Mouse (Mus musculus) kidney, embryonic 15.5 days (tissue): Measurements from ENCODE around the gene Cib3. TPM values are rescaled to one million over a fixed set of nuclear protein-coding genes. Genes with fewer than 3 reads are reported as not detected.

ENCODE experiments used
- ATAC-seq: fragments of 200-750 bp; cut with Nextera tagmentation; replicated peaks from 2 replicates; pipeline ENCODE4 v1.8.0; 2017; ENCODE audit warnings: moderate TSS enrichment; ENCODE audit not compliant: low FRiP score
- H3K27ac ChIP-seq: fragments of 300-500 bp; sonication (generic); 2 replicates; pipeline ENCODE4 v1.5.1; 2015; ENCODE audit warnings: mild to moderate bottlenecking, inconsistent platforms
- H3K27me3 ChIP-seq: fragments of 300-500 bp; sonication (generic); 2 replicates; pipeline ENCODE4 v1.6.1; 2015; ENCODE audit warnings: inconsistent platforms
- H3K36me3 ChIP-seq: fragments of 300-500 bp; sonication (generic); 2 replicates; pipeline ENCODE4 v1.6.1; 2015; ENCODE audit warnings: inconsistent platforms
- H3K4me1 ChIP-seq: fragments of 300-500 bp; sonication (generic); 2 replicates; pipeline ENCODE4 v1.6.1; 2015; ENCODE audit warnings: inconsistent platforms
- H3K4me2 ChIP-seq: fragments of 300-500 bp; sonication (generic); 2 replicates; pipeline ENCODE4 v1.6.1; 2015; ENCODE audit warnings: moderate library complexity, mild to moderate bottlenecking, inconsistent platforms
- H3K4me3 ChIP-seq: fragments of 300-500 bp; sonication (generic); replicated peaks from 2 replicates; pipeline ENCODE4 v1.5.1; 2015; ENCODE audit warnings: mild to moderate bottlenecking, inconsistent platforms
- H3K9ac ChIP-seq: fragments of 300-500 bp; sonication (generic); 2 replicates; pipeline ENCODE4 v1.6.1; 2015; ENCODE audit warnings: mild to moderate bottlenecking, inconsistent platforms
- H3K9me3 ChIP-seq: fragments of 300-500 bp; sonication (generic); replicated peaks from 2 replicates; pipeline ENCODE4 v1.6.1; 2016; ENCODE audit warnings: inconsistent platforms
- WGBS: fragments of 180-500 bp; shearing (Covaris S2); methylation state at CpG from one replicate; pipeline ENCODE4 v1.1.7; 2015; ENCODE audit warnings: mixed read lengths; 5-methylcytosine and 5-hydroxymethylcytosine counted together
- polyA plus RNA-seq: library from polyadenylated mRNA; unstranded; fragments of >200 nt; fragmentation: Nextera tagmentation; extraction: Ambion mirVana; gene quantifications from 2 replicates; pipeline ENCODE4 v1.2.1, GENCODE M21; 2015

Gene Cib3
- not detected in 2 replicates for polyA plus RNA-seq

DNA sequence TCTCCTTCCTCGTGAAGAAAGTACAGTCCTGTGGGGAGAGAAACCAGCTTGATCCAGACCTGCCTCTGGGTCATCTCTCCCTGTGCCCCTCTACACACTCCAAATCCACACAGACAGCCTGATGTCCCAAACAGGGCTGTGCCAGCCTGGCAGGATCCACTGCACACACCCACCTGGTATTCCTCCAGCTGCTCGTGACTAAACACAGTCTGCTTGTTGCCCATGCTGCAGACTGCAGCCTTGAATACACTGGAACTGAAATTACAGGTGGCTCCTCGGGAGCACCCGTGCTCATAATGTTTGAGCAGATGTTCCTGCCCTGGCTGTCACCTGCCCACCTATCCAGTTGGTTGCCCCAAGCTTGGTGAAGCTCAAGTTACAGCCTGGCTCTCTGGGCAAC, at the start of gene Cib3:
Cib3 (minus strand) TSS at position 87 of the 400 bp plus-strand sequence.
- no peaks in the 10 kb centered on the region for H3K9me3 ChIP-seq
- no peaks in the 10 kb centered on the region for H3K36me3 ChIP-seq
- H3K9ac ChIP-seq = no peak within 1 kb of the TSS
- no peak within 1 kb of the TSS for H3K4me3 ChIP-seq
- no peak within 1 kb of the TSS for H3K4me2 ChIP-seq
- 53% methylated on average over 4 of the region's 4 CpGs for WGBS
- no peak for ATAC-seq
- H3K27me3 ChIP-seq = peaks cover 15% of the 10 kb centered on the region; the same call in 1 of the 2 replicates
- H3K4me1 ChIP-seq = no peaks in the 10 kb centered on the region
- H3K27ac ChIP-seq = no peak within 1 kb of the TSS

DNA sequence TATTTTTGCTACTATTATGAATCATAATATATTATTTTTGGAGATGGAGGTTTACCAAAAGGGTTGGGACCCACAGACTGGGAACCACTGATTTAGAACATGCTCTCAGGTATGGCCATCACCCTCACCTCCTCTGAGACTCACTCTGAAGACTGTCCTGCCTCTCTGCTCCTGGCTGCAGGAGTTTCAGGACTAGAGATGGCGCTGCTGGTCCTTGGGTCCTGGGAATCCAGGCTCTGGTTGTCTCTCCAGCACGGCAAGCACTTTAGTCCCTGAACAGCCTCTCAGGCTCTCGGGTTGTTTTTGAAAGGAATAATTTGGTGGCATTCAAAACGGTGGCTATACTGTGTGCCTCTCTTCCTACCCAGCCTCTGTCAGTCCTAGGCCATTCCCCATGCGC, 49.2 kb upstream of the Cib3 start:
- Histone ChIP-seq H3K4me3 (no peak overlapping the region), H3K4me2 (no peak overlapping the region), H3K27ac (no peak overlapping the region), H3K36me3 (peaks cover 3% of the 10 kb centered on the region; the same call in 1 of the 2 replicates), H3K9ac (no peak overlapping the region), H3K27me3 (no peaks in the 10 kb centered on the region), H3K4me1 (0 out of 2 replicates have a peak, but pooled peaks cover 3% of the 10 kb centered on the region), H3K9me3 (no peaks in the 10 kb centered on the region)
- ATAC-seq = no peak
- 48% methylated on average over 5 of the region's 5 CpGs for WGBS

DNA sequence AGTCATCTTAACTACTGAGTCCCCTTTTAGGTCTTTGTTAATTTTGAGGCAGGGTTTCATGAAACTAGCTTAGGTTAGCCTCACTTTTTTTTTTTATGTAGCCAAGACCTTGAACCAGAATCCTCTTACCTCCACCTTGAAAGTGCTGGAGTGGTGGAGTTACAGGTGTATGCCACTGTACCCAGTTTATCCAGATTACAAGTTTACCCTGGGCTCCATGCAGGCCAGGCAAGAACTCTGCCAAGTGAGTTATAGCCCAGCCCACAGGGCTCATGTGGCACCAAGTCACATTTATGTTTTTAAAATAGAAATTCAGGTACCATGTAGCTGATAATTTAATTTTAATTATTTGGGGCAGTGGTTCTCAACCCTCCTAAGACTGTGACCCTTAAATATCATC, 48.8 kb upstream of the Cib3 start:
- no peak overlapping the region for H3K4me2 ChIP-seq

DNA sequence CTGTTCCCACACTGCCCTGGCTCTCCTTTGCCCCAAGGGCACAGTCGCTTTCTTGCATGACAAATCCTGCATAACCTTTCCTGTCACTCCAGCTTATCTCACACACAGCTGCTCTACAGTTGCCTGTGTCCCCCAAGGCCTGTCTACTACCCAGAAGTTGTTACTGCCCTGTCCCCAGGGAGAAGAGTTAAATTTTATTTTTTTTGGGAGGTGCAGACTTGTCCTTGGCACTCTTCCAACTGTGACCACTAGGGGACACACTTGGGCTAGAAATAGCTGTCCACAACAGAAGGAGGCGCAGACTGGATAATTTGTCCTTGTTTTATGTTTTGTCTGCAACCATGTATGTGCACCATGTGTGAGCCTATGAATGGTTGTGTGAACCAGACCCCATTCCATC, 48.4 kb upstream of the Cib3 start:
- Histone ChIP-seq H3K27me3 (no peaks in the 10 kb centered on the region), H3K9ac (no peak overlapping the region), H3K4me1 (0 out of 2 replicates have a peak, but pooled peaks cover 3% of the 10 kb centered on the region), H3K36me3 (peaks cover 6% of the 10 kb centered on the region; the same call in 1 of the 2 replicates), H3K27ac (no peak overlapping the region), H3K4me3 (no peak overlapping the region), H3K9me3 (no peaks in the 10 kb centered on the region), H3K4me2 (no peak overlapping the region)
- peak; percentile 56 for ATAC-seq
- 29% methylated on average over 2 of the region's 2 CpGs for WGBS

More for the DNA sequence above, 48.8 kb upstream of the Cib3 start:
- ATAC-seq = no peak
- Histone ChIP-seq H3K27me3 (no peaks in the 10 kb centered on the region), H3K4me1 (0 out of 2 replicates have a peak, but pooled peaks cover 3% of the 10 kb centered on the region), H3K4me3 (no peak overlapping the region), H3K9ac (no peak overlapping the region), H3K9me3 (no peaks in the 10 kb centered on the region), H3K36me3 (peaks cover 6% of the 10 kb centered on the region; the same call in 1 of the 2 replicates), H3K27ac (no peak overlapping the region)

DNA sequence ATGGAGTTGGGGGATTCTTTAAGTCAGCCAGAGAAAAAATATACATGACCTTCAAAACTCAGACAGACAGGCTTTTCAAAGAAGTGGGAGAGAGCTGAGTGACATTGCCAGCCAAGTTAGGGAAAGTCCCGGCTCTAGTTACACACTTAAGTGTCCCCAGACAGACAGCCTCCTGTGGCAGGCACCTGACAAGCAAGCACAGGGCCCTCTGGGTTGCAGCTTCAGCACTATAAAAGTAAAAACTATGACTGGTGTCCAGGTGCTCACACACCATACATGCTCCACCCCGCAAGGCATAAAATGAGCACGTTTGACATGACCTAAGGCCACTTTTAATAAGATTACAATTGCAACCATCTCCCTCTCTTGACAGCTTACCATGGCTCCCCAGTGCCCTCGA, 47.9 kb upstream of the Cib3 start:
- Histone ChIP-seq H3K4me3 (no peak overlapping the region), H3K9ac (no peak overlapping the region), H3K4me2 (no peak overlapping the region), H3K27ac (no peak overlapping the region), H3K4me1 (0 out of 2 replicates have a peak, but pooled peaks cover 3% of the 10 kb centered on the region), H3K36me3 (peaks cover 11% of the 10 kb centered on the region; the same call in 1 of the 2 replicates), H3K9me3 (no peaks in the 10 kb centered on the region), H3K27me3 (no peaks in the 10 kb centered on the region)
- no peak for ATAC-seq
- 53% methylated on average over 4 of the region's 4 CpGs for WGBS

DNA sequence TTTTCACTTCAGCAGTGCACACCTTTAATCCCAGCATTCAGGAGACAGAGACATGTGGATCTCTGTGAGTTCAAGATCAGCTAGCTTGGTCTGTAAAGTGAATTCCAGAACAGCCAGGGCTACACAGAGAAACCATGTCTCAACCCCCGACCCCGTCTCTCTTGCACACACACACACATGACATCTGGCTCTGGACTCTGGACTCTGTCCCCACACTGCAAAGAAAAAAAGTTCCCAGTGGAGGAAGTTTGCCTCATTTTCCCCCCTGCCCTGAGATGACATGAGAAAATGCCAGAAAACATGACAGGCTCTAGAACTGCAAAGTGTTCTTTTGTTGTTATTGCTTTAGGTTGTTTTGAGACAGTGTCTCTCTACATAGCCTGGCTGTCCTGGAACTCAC, 47.2 kb upstream of the Cib3 start:
- Histone ChIP-seq H3K9ac (no peak overlapping the region), H3K27ac (no peak overlapping the region), H3K4me3 (no peak overlapping the region), H3K4me2 (no peak overlapping the region), H3K9me3 (no peaks in the 10 kb centered on the region), H3K36me3 (peaks cover 18% of the 10 kb centered on the region; the same call in 1 of the 2 replicates), H3K27me3 (no peaks in the 10 kb centered on the region), H3K4me1 (0 out of 2 replicates have a peak, but pooled peaks cover 3% of the 10 kb centered on the region)
- 60% methylated on average over 2 of the region's 2 CpGs for WGBS
- ATAC-seq = no peak

DNA sequence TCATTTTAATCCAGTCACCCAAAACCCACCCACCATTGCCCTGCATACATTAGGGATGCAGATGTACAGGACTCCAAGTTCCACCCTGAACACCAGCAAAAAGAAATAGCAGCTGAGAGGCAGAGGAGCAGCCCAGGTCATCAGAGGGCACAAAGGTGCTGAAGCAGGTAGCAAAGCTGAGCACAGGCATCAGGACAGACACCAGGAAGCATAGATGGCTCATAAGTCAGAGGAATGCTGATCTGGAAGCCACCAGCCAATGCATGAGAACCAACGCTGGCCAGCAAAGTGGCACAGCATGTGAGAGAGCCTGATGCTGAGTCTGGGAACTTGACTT, 45.2 kb upstream of the Cib3 start:
- H3K4me2 ChIP-seq = no peak overlapping the region
- H3K9ac ChIP-seq = no peak overlapping the region
- 96% methylated on average over 1 of the region's 1 CpGs for WGBS
- ATAC-seq = no peak
- H3K36me3 ChIP-seq = peaks cover 34% of the 10 kb centered on the region
- 0 out of 2 replicates have a peak, but pooled peaks cover 3% of the 10 kb centered on the region for H3K4me1 ChIP-seq
- H3K4me3 ChIP-seq = no peak overlapping the region
- H3K27me3 ChIP-seq = no peaks in the 10 kb centered on the region
- H3K27ac ChIP-seq = no peak overlapping the region
- H3K9me3 ChIP-seq = no peaks in the 10 kb centered on the region

DNA sequence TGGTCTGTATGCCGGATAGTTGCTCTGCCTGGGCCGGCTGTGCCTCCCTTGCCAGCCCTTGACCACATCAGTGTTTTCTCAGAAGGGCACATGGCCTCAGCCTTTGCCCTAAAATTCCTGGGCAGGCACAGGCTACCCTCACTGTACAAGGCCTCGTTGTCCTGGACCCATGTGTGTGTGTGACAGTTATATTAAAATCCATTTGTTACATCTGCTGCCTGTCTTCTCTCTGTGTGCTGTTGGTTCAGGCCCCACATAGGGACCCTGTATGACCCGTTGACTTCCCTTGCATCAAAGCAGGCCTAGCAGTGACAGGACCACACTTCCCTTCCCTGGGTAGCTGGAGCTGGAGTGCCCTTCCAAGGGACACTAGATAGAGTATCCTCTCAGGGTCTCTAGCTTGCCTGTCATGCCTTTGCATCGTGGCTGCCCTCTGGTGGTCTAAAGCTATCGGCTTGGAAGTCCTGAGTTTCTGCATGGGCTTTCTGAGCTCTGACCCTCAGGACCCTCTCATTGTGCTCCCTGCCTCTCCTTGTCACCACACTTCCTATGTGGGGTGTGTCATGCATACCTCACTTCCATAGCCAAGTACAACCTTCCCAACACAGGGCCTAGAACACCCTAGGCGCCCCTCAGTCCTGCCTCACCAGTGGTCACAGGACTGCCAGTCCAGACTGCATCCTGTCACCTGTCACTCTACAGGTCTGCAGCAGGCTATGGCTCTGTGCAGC, 44.7 kb upstream of the Cib3 start:
- H3K4me2 ChIP-seq = no peak overlapping the region
- H3K4me1 ChIP-seq = 0 out of 2 replicates have a peak, but pooled peaks cover 3% of the 10 kb centered on the region
- 58% methylated on average over 7 of the region's 7 CpGs for whole genome bisulfite sequencing
- no peaks in the 10 kb centered on the region for H3K27me3 ChIP-seq
- peak; percentile 37; the same call in 1 of the 2 replicates for ATAC-seq
- no peak overlapping the region for H3K9ac ChIP-seq
- H3K27ac ChIP-seq = no peak overlapping the region
- peaks cover 39% of the 10 kb centered on the region for H3K36me3 ChIP-seq
- no peak overlapping the region for H3K4me3 ChIP-seq
- no peaks in the 10 kb centered on the region for H3K9me3 ChIP-seq

DNA sequence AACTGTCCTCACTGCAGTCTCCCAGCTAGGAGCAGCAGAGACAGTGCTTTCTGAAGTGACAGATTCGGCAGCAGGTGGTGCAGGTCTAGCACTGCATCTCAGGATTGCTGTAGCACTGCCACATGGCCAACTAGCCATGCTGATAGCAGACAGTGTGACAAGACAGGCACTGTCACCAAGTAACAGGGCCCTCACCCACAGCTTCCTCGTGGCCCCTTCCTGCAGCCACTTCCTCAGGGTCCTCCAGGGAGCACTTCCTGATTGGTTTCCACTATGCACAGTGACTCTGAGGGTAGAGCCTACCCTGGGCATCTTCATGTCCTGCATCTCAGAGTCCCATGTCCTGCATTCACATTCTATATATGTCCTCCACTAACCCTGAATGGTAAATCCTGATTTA, 32.0 kb upstream of the Cib3 start:
- no peak overlapping the region for H3K4me2 ChIP-seq
- no peaks in the 10 kb centered on the region for H3K9me3 ChIP-seq
- peaks cover 15% of the 10 kb centered on the region for H3K4me1 ChIP-seq
- no peaks in the 10 kb centered on the region for H3K27me3 ChIP-seq
- 66% methylated on average over 2 of the region's 2 CpGs for whole genome bisulfite sequencing
- no peak overlapping the region for H3K9ac ChIP-seq
- no peak overlapping the region for H3K27ac ChIP-seq
- no peak overlapping the region for H3K4me3 ChIP-seq
- ATAC-seq = no peak
- peaks cover 36% of the 10 kb centered on the region for H3K36me3 ChIP-seq

DNA sequence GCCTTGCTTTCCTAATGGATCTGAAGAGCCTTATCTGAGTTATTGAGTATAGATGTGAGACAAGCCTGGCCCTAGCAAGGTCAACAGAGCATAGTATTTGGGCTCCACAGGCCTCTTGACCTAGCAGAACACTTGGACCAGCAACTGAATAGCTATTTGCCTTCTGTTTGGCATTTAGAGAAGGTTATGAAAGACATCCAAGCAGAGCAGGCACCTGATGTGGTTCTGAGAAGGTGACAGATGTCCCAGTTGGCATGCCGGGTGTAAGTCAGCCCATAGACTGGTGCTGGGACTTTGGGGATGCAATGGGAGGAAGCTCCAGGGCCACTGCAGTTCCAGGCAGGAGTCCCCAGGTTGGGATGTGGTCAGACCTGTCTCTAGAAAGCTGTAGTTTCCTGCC, 29.6 kb upstream of the Cib3 start:
- Histone ChIP-seq H3K9me3 (no peaks in the 10 kb centered on the region), H3K27ac (no peak overlapping the region), H3K4me1 (peaks cover 20% of the 10 kb centered on the region), H3K27me3 (no peaks in the 10 kb centered on the region), H3K4me2 (no peak overlapping the region), H3K9ac (no peak overlapping the region), H3K4me3 (no peak overlapping the region), H3K36me3 (peaks cover 24% of the 10 kb centered on the region)
- 96% methylated on average over 1 of the region's 1 CpGs for WGBS
- no peak for ATAC-seq

DNA sequence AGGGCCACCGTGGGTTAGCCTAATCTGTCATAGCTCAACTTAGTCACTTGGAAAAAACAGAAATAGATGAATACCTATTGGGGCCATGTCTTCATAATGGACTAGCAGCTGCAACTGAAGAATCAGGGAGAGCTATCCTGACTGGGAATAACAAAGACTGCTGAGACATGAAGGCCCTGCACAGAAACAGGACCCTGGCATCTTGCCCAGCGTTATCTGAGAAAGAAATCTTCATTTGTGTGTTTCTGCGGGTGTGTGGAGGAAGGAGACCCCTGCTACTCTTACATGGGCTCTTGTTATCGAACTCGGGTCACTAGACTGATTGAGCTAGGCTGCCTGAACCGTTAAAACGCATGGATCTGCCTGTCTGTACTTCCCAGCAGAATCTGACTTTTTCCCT, 28.3 kb upstream of the Cib3 start:
- Histone ChIP-seq H3K27me3 (no peaks in the 10 kb centered on the region), H3K27ac (peak overlapping the region; percentile 97; the same call in 1 of the 2 replicates), H3K4me1 (peaks cover 20% of the 10 kb centered on the region), H3K36me3 (peaks cover 12% of the 10 kb centered on the region), H3K9ac (peak overlapping the region; percentile 58), H3K4me3 (peak overlapping the region; percentile 77), H3K4me2 (peak overlapping the region; percentile 76), H3K9me3 (no peaks in the 10 kb centered on the region)
- WGBS = 66% methylated on average over 7 of the region's 7 CpGs
- ATAC-seq = no peak

DNA sequence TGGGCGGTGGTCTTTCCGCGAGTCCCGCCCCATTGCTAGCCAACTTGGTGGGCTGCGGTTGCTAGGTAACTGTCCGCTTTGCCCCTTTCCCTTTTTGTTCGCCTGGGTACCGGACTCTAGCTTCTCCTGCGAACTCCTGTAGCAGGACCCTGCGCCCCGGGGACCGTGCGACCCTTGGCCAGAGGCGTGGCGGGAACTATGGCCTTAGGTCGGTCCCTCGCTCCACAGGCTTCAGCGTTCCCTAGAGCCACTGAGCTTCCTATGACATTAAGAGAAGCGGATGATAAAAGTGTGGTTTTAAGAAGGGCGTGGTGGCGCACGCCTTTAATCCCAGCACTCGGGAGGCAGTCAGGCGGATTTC, 27.7 kb upstream of the Cib3 start:
- peaks cover 20% of the 10 kb centered on the region for H3K4me1 ChIP-seq
- no peaks in the 10 kb centered on the region for H3K9me3 ChIP-seq
- H3K27me3 ChIP-seq = no peaks in the 10 kb centered on the region
- peak overlapping the region; percentile 97 for H3K27ac ChIP-seq
- H3K9ac ChIP-seq = peak overlapping the region; percentile 58
- peak overlapping the region; percentile 77 for H3K4me3 ChIP-seq
- ATAC-seq = peak; percentile 73
- H3K36me3 ChIP-seq = peaks cover 12% of the 10 kb centered on the region
- peak overlapping the region; percentile 76 for H3K4me2 ChIP-seq
- 1% methylated on average over 24 of the region's 24 CpGs for WGBS
